Mouse (Mus musculus): ENCODE results near the gene Cd40. TPM values are rescaled to one million over a fixed set of nuclear protein-coding genes. Genes with fewer than 3 reads are reported as not detected.
A peak's percentile ranks its signal among the peaks of the same experiment; 100 is the strongest.

The Cd40 gene
- polyA plus RNA-seq, 1 experiment from 2014 or later = 7.6 TPM

GRCm38 (mm10) chr2:165056377-165057085 is 1.1 kb downstream of the Cd40 start:
- peak overlapping the region; percentile 48 for H3K4me3 ChIP-seq
- H3K27ac ChIP-seq (replicated peaks) = no peak overlapping the region
- H3K9ac ChIP-seq = 0 out of 2 replicates have a peak overlapping the region, but pooled peaks have one; percentile 61
- peak overlapping the region; percentile 69 for H3K4me2 ChIP-seq
- no peaks in the 10 kb centered on the region; the same call in 1 of the 2 replicates for H3K9me3 ChIP-seq
- 65% methylated on average over 14 of the region's 14 CpGs for WGBS
- H3K27me3 ChIP-seq (replicated peaks) = peaks cover 39% of the 10 kb centered on the region
- H3K36me3 ChIP-seq = no peaks in the 10 kb centered on the region
- H3K4me1 ChIP-seq = peaks cover 17% of the 10 kb centered on the region
- no peak for ATAC-seq (ENCODE audit: extremely low read depth, insufficient number of reproducible peaks, low FRiP score, low TSS enrichment)

GRCm38 (mm10) chr2:165059961-165060360 is 4.5 kb downstream of the Cd40 start:
- Histone ChIP-seq H3K36me3 (no peaks in the 10 kb centered on the region), H3K4me3 (no peak overlapping the region), H3K9ac (no peak overlapping the region), H3K9me3 (no peaks in the 10 kb centered on the region), H3K27ac (replicated peaks) (no peak overlapping the region), H3K4me1 (peaks cover 14% of the 10 kb centered on the region), H3K4me2 (no peak overlapping the region), H3K27me3 (replicated peaks) (peaks cover 24% of the 10 kb centered on the region)
- no peak for ATAC-seq (ENCODE audit: extremely low read depth, insufficient number of reproducible peaks, low FRiP score, low TSS enrichment)
- WGBS = 86% methylated on average over 4 of the region's 4 CpGs

GRCm38 (mm10) chr2:165061638-165062433 is 6.4 kb downstream of the Cd40 start:
- no peak for ATAC-seq (ENCODE audit: extremely low read depth, insufficient number of reproducible peaks, low FRiP score, low TSS enrichment)
- H3K27me3 ChIP-seq (replicated peaks) = peaks cover 24% of the 10 kb centered on the region
- H3K27ac ChIP-seq (replicated peaks) = no peak overlapping the region
- no peak overlapping the region for H3K4me2 ChIP-seq
- no peaks in the 10 kb centered on the region for H3K4me1 ChIP-seq
- H3K9me3 ChIP-seq = no peaks in the 10 kb centered on the region
- no peak overlapping the region for H3K9ac ChIP-seq
- no peak overlapping the region for H3K4me3 ChIP-seq
- no peaks in the 10 kb centered on the region for H3K36me3 ChIP-seq
- 65% methylated on average over 16 of the region's 16 CpGs for WGBS

GRCm38 (mm10) chr2:165064489-165064888 is 9.1 kb downstream of the Cd40 start:
- no peaks in the 10 kb centered on the region for H3K36me3 ChIP-seq
- H3K4me3 ChIP-seq = no peak overlapping the region
- H3K9me3 ChIP-seq = no peaks in the 10 kb centered on the region
- no peaks in the 10 kb centered on the region for H3K4me1 ChIP-seq
- no peak for ATAC-seq (ENCODE audit: extremely low read depth, insufficient number of reproducible peaks, low FRiP score, low TSS enrichment)
- no peak overlapping the region for H3K27ac ChIP-seq (replicated peaks)
- no peak overlapping the region for H3K4me2 ChIP-seq
- WGBS = 43% methylated on average over 7 of the region's 7 CpGs
- peaks cover 26% of the 10 kb centered on the region for H3K27me3 ChIP-seq (replicated peaks)
- H3K9ac ChIP-seq = no peak overlapping the region

- 59% methylated on average over 2 of the region's 2 CpGs for WGBS
- Histone ChIP-seq H3K9ac (no peak overlapping the region), H3K4me3 (no peak overlapping the region), H3K9me3 (no peaks in the 10 kb centered on the region), H3K4me2 (no peak overlapping the region), H3K27me3 (replicated peaks) (peaks cover 62% of the 10 kb centered on the region), H3K4me1 (peaks cover 9% of the 10 kb centered on the region), H3K36me3 (no peaks in the 10 kb centered on the region), H3K27ac (replicated peaks) (no peak overlapping the region)
- ATAC-seq (ENCODE audit: extremely low read depth, insufficient number of reproducible peaks, low FRiP score, low TSS enrichment) = no peak
Measured at GRCm38 (mm10) chr2:165068806-165069205, 13.4 kb downstream of the Cd40 start.

GRCm38 (mm10) chr2:165070096-165070816 is 14.8 kb downstream of the Cd40 start:
- no peak for ATAC-seq (ENCODE audit: extremely low read depth, insufficient number of reproducible peaks, low FRiP score, low TSS enrichment)
- Histone ChIP-seq H3K9me3 (no peaks in the 10 kb centered on the region), H3K36me3 (no peaks in the 10 kb centered on the region), H3K27me3 (replicated peaks) (peaks cover 75% of the 10 kb centered on the region), H3K4me1 (peaks cover 16% of the 10 kb centered on the region), H3K4me3 (no peak overlapping the region), H3K4me2 (peak overlapping the region; percentile 13; the same call in 1 of the 2 replicates), H3K27ac (replicated peaks) (no peak overlapping the region), H3K9ac (no peak overlapping the region)
- WGBS = 23% methylated on average over 23 of the region's 23 CpGs

GRCm38 (mm10) chr2:165073381-165073781 is 18.0 kb downstream of the Cd40 start:
- ATAC-seq (ENCODE audit: extremely low read depth, insufficient number of reproducible peaks, low FRiP score, low TSS enrichment) = no peak
- Histone ChIP-seq H3K4me2 (no peak overlapping the region), H3K36me3 (no peaks in the 10 kb centered on the region), H3K4me1 (peaks cover 16% of the 10 kb centered on the region), H3K9me3 (no peaks in the 10 kb centered on the region), H3K4me3 (no peak overlapping the region), H3K9ac (no peak overlapping the region), H3K27ac (replicated peaks) (no peak overlapping the region), H3K27me3 (replicated peaks) (peaks cover 94% of the 10 kb centered on the region)
- WGBS = 16% methylated on average over 9 of the region's 9 CpGs

- H3K4me3 ChIP-seq = no peak overlapping the region
- no peak for ATAC-seq (ENCODE audit: extremely low read depth, insufficient number of reproducible peaks, low FRiP score, low TSS enrichment)
- no peaks in the 10 kb centered on the region for H3K9me3 ChIP-seq
- WGBS = 24% methylated on average over 11 of the region's 11 CpGs
- no peaks in the 10 kb centered on the region for H3K36me3 ChIP-seq
- no peak overlapping the region for H3K27ac ChIP-seq (replicated peaks)
- H3K4me2 ChIP-seq = no peak overlapping the region
- H3K9ac ChIP-seq = no peak overlapping the region
- H3K4me1 ChIP-seq = peaks cover 16% of the 10 kb centered on the region
- peaks cover 95% of the 10 kb centered on the region for H3K27me3 ChIP-seq (replicated peaks)
Measured at GRCm38 (mm10) chr2:165074081-165074884, 18.9 kb downstream of the Cd40 start.

GRCm38 (mm10) chr2:165074937-165075336 is 19.5 kb downstream of the Cd40 start:
- H3K4me1 ChIP-seq = peaks cover 16% of the 10 kb centered on the region
- H3K4me3 ChIP-seq = no peak overlapping the region
- H3K27ac ChIP-seq (replicated peaks) = no peak overlapping the region
- H3K9me3 ChIP-seq = no peaks in the 10 kb centered on the region
- H3K36me3 ChIP-seq = no peaks in the 10 kb centered on the region
- H3K4me2 ChIP-seq = no peak overlapping the region
- H3K9ac ChIP-seq = no peak overlapping the region
- ATAC-seq (ENCODE audit: extremely low read depth, insufficient number of reproducible peaks, low FRiP score, low TSS enrichment) = no peak
- WGBS = 32% methylated on average over 2 of the region's 2 CpGs
- H3K27me3 ChIP-seq (replicated peaks) = peaks cover 95% of the 10 kb centered on the region

- ATAC-seq (ENCODE audit: extremely low read depth, insufficient number of reproducible peaks, low FRiP score, low TSS enrichment) = no peak
- no peak overlapping the region for H3K4me2 ChIP-seq
- no peak overlapping the region for H3K9ac ChIP-seq
- H3K27ac ChIP-seq (replicated peaks) = no peak overlapping the region
- no peaks in the 10 kb centered on the region for H3K36me3 ChIP-seq
- WGBS = 5% methylated on average over 9 of the region's 9 CpGs
- no peak overlapping the region for H3K4me3 ChIP-seq
- H3K9me3 ChIP-seq = no peaks in the 10 kb centered on the region
- H3K4me1 ChIP-seq = peaks cover 13% of the 10 kb centered on the region
- H3K27me3 ChIP-seq (replicated peaks) = peaks cover 94% of the 10 kb centered on the region
Measured at GRCm38 (mm10) chr2:165077055-165077454, 21.6 kb downstream of the Cd40 start.

- no peak overlapping the region for H3K4me3 ChIP-seq
- H3K9me3 ChIP-seq = no peaks in the 10 kb centered on the region
- 52% methylated on average over 8 of the region's 8 CpGs for WGBS
- no peaks in the 10 kb centered on the region for H3K36me3 ChIP-seq
- peaks cover 85% of the 10 kb centered on the region for H3K27me3 ChIP-seq (replicated peaks)
- no peak overlapping the region for H3K27ac ChIP-seq (replicated peaks)
- H3K4me1 ChIP-seq = peaks cover 13% of the 10 kb centered on the region
- no peak for ATAC-seq (ENCODE audit: extremely low read depth, insufficient number of reproducible peaks, low FRiP score, low TSS enrichment)
- no peak overlapping the region for H3K9ac ChIP-seq
- H3K4me2 ChIP-seq = no peak overlapping the region
Measured at GRCm38 (mm10) chr2:165078045-165078444, 22.6 kb downstream of the Cd40 start.
